Mouse (Mus musculus): ENCODE data around the gene Elane. TPM values are rescaled to one million over a fixed set of nuclear protein-coding genes. Genes with fewer than 3 reads are reported as not detected.
A peak's percentile ranks its signal among the peaks of the same experiment; 100 is the strongest.

The Elane gene
- polyA plus RNA-seq, 1 experiment from 2014 or later, result not detected

DNA sequence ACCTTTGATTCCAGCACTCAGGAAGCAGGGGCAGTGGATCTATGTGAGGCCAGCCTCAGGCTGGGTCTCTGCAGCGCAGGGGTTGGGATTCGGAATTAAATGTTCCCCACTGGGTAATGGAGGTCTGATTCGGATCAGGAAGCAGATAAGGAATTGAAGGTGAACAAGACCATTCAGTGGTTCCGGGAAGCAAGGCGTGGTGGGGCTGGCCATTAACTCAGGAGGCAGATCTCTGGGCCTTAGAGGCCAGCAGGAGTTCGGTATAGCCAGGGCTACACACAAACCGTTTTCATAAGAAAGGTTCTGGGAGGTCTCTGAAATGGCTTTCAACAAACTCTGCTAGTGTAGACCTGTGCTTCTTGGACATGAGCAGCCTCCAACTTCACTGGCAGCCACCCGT, 33.2 kb upstream of the Elane start:
- Histone ChIP-seq H3K4me3 (peak overlapping the region; percentile 100), H3K36me3 (ENCODE audit: poor library complexity, severe bottlenecking) (peaks cover 17% of the 10 kb centered on the region), H3K9me3 (replicated peaks) (no peaks in the 10 kb centered on the region), H3K4me2 (peak overlapping the region; percentile 91), H3K27ac (peak overlapping the region; percentile 100), H3K4me1 (peaks cover 53% of the 10 kb centered on the region), H3K27me3 (no peaks in the 10 kb centered on the region), H3K9ac (peak overlapping the region; percentile 79)
- 19% methylated on average over 8 of the region's 8 CpGs for WGBS
- ATAC-seq, result no peak

DNA sequence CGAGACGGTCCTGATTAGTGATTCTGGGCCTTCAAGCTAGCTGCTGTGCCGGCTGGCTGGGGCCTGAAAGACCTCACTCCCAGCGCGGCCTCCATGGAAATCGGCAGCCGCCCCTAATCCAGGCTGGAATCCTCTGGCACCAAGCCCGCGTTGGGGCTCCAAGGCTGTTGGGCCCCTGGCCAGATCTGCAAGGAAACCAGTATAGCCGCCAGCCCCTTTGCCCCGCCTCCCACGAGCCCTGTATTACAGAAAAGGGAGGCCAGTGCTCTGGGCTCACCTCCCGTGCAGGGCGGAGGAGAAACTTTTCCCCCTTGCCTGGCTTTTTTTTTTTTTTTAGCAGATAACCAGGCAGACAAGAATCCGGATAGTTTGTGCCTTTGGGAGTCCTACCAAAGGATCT, 32.7 kb upstream of the Elane start:
- WGBS, result 0% methylated on average over 15 of the region's 15 CpGs
- peak overlapping the region; percentile 100 for H3K27ac ChIP-seq
- peak overlapping the region; percentile 79 for H3K9ac ChIP-seq
- no peaks in the 10 kb centered on the region for H3K9me3 ChIP-seq (replicated peaks)
- H3K4me3 ChIP-seq, result peak overlapping the region; percentile 100
- no peaks in the 10 kb centered on the region for H3K27me3 ChIP-seq
- H3K4me2 ChIP-seq, result peak overlapping the region; percentile 91
- H3K36me3 ChIP-seq (ENCODE audit: poor library complexity, severe bottlenecking), result peaks cover 22% of the 10 kb centered on the region
- peak; percentile 42 for ATAC-seq
- peaks cover 56% of the 10 kb centered on the region for H3K4me1 ChIP-seq

GRCm38 (mm10) chr10:79853860-79854795, 31.9 kb upstream of the Elane start, which contains the start of gene Ptbp1:
Ptbp1 (plus strand) TSS chr10:79854427.
- H3K27me3 ChIP-seq, result no peaks in the 10 kb centered on the region
- H3K4me3 ChIP-seq, result peak within 1 kb of the TSS; percentile 100
- H3K27ac ChIP-seq, result peak within 1 kb of the TSS; percentile 100
- peaks cover 30% of the 10 kb centered on the region for H3K36me3 ChIP-seq (ENCODE audit: poor library complexity, severe bottlenecking)
- no peaks in the 10 kb centered on the region for H3K9me3 ChIP-seq (replicated peaks)
- peaks cover 64% of the 10 kb centered on the region for H3K4me1 ChIP-seq
- H3K4me2 ChIP-seq, result peak within 1 kb of the TSS; percentile 99
- peak within 1 kb of the TSS; percentile 99 for H3K9ac ChIP-seq
- WGBS, result under 1% methylated on average over 74 of the region's 75 CpGs
- ATAC-seq, result peak; percentile 93

DNA sequence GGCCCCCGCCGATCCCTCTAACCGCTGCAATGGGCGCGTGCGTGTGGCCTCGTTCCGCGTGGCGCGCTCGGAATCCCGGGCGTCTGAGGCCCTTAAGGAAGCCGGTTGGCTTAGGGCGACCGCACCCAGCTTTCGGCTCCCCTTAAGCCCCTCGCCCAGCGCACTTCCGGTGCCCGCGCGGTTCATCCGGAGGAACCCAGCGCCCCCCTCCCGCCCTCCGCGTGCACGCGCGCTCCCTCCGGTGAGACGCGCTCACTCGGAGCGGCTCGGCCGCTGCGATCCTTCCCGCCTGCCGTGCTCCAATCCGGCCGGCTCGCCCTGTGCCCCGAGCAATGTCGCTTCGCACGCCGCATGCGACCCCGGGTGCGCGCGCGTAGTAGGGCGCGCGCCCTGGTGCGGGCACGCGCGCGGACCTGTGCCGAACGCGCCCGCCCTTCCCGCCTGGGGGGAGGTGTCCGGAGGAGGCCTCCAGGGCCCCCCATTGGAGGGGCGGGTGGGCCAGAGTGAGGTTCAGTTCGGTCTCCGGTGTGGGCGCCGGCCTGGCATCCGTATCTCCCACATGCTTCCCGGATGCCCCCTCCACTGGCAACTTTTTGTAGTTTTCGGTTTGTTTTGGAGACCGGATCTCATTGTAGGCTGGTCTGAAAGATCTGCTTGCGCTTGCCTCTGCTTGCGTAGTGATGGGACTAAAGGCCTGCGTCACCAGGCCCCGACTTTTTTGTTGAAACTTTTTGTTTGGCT, 31.1 kb upstream of the Elane start:
- Histone ChIP-seq H3K9ac (peak overlapping the region; percentile 99), H3K4me2 (peak overlapping the region; percentile 99), H3K36me3 (ENCODE audit: poor library complexity, severe bottlenecking) (peaks cover 38% of the 10 kb centered on the region), H3K4me1 (peaks cover 71% of the 10 kb centered on the region), H3K4me3 (peak overlapping the region; percentile 100), H3K27ac (peak overlapping the region; percentile 100), H3K9me3 (replicated peaks) (no peaks in the 10 kb centered on the region), H3K27me3 (no peaks in the 10 kb centered on the region)
- WGBS, result under 1% methylated on average over 82 of the region's 83 CpGs
- peak; percentile 31 for ATAC-seq

- H3K4me3 ChIP-seq, result peak overlapping the region; percentile 100
- peak overlapping the region; percentile 99 for H3K9ac ChIP-seq
- no peaks in the 10 kb centered on the region for H3K27me3 ChIP-seq
- peaks cover 71% of the 10 kb centered on the region for H3K4me1 ChIP-seq
- peaks cover 45% of the 10 kb centered on the region for H3K36me3 ChIP-seq (ENCODE audit: poor library complexity, severe bottlenecking)
- H3K27ac ChIP-seq, result peak overlapping the region; percentile 100
- WGBS, result 3% methylated on average over 10 of the region's 10 CpGs
- H3K9me3 ChIP-seq (replicated peaks), result no peaks in the 10 kb centered on the region
- no peak for ATAC-seq
- peak overlapping the region; percentile 99 for H3K4me2 ChIP-seq
These were observed 30.4 kb upstream of the Elane start for GRCm38 (mm10) chr10:79855558-79856184.

- peak overlapping the region; percentile 99 for H3K9ac ChIP-seq
- peaks cover 51% of the 10 kb centered on the region for H3K36me3 ChIP-seq (ENCODE audit: poor library complexity, severe bottlenecking)
- H3K4me3 ChIP-seq, result peak overlapping the region; percentile 100
- WGBS, result 33% methylated on average over 6 of the region's 6 CpGs
- peaks cover 67% of the 10 kb centered on the region for H3K4me1 ChIP-seq
- no peak for ATAC-seq
- peak overlapping the region; percentile 99 for H3K4me2 ChIP-seq
- H3K27me3 ChIP-seq, result no peaks in the 10 kb centered on the region
- H3K9me3 ChIP-seq (replicated peaks), result no peaks in the 10 kb centered on the region
- peak overlapping the region; percentile 100 for H3K27ac ChIP-seq
These were observed 29.8 kb upstream of the Elane start for GRCm38 (mm10) chr10:79856280-79856679.

DNA sequence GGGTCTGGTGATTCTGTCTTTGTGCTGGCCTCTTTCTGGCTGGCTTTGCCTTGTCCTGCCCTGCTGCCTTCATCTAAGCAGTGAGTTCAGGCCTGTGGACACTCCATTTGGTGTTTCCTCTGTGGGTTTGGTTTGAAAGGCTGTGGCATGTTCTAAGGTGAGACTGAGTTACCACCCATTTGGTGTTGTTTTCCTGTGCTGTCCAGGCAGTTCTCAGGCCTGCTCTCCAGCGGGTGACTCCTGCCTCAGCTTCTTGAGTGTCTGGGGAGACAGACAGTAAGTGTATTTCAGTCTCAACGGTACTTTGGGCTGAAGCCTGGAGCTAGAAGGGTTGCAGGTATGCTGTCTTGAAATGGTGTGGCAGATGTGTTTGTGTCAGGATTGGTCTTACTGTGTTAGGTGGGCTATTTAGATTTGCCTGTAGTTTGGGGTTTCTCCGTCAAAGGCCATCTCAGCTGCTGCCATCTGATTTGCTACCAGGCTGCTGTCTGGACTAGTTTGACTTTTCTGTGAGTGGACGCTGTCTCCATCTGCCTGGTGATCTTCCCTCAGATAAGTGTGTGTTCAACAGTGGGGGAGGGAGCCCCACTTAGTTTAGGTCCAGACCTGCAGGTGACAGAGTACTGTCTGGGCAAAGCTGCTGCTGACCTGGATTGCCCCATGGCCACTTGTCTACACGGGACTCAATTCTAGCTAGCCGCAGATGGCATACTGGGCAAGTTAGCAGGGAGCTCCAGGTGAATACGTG, 29.2 kb upstream of the Elane start:
- Histone ChIP-seq H3K4me1 (peaks cover 61% of the 10 kb centered on the region), H3K9me3 (replicated peaks) (no peaks in the 10 kb centered on the region), H3K9ac (peak overlapping the region; percentile 99), H3K4me3 (peak overlapping the region; percentile 100), H3K27ac (peak overlapping the region; percentile 78), H3K4me2 (peak overlapping the region; percentile 99), H3K36me3 (ENCODE audit: poor library complexity, severe bottlenecking) (peaks cover 57% of the 10 kb centered on the region), H3K27me3 (no peaks in the 10 kb centered on the region)
- ATAC-seq, result no peak
- WGBS, result 58% methylated on average over 7 of the region's 7 CpGs

DNA sequence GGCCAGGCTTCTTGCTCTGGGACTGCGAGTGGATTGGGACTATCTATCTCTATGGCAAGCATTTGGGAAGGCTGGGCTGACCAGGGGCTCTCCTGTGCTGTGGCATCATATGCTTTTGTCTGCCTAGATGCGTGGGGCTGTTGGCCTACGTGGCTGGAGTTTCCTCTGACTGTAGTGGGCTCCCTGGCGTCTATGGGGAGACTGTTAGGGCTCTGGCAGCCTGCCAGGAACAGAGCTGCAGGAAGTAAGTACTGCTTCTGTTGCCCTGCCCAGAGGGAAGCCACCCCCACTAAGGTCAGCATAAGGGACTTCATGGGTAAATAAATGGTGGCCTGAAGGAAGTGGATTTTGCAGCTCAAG, 28.6 kb upstream of the Elane start:
- peak overlapping the region; percentile 78 for H3K27ac ChIP-seq
- H3K4me2 ChIP-seq, result peak overlapping the region; percentile 99
- H3K9ac ChIP-seq, result peak overlapping the region; percentile 99
- peak overlapping the region; percentile 100 for H3K4me3 ChIP-seq
- H3K27me3 ChIP-seq, result no peaks in the 10 kb centered on the region
- WGBS, result 24% methylated on average over 4 of the region's 4 CpGs
- H3K4me1 ChIP-seq, result peaks cover 56% of the 10 kb centered on the region
- peaks cover 63% of the 10 kb centered on the region for H3K36me3 ChIP-seq (ENCODE audit: poor library complexity, severe bottlenecking)
- no peak for ATAC-seq
- no peaks in the 10 kb centered on the region for H3K9me3 ChIP-seq (replicated peaks)

- Histone ChIP-seq H3K27ac (peak overlapping the region; percentile 78), H3K9ac (peak overlapping the region; percentile 99), H3K4me3 (peak overlapping the region; percentile 100), H3K27me3 (no peaks in the 10 kb centered on the region), H3K9me3 (replicated peaks) (no peaks in the 10 kb centered on the region), H3K4me1 (peaks cover 51% of the 10 kb centered on the region), H3K36me3 (ENCODE audit: poor library complexity, severe bottlenecking) (peaks cover 67% of the 10 kb centered on the region), H3K4me2 (peak overlapping the region; percentile 99)
- WGBS, result 82% methylated on average over 2 of the region's 2 CpGs
- ATAC-seq, result no peak
These were observed 28.2 kb upstream of the Elane start for GRCm38 (mm10) chr10:79857894-79858293.

DNA sequence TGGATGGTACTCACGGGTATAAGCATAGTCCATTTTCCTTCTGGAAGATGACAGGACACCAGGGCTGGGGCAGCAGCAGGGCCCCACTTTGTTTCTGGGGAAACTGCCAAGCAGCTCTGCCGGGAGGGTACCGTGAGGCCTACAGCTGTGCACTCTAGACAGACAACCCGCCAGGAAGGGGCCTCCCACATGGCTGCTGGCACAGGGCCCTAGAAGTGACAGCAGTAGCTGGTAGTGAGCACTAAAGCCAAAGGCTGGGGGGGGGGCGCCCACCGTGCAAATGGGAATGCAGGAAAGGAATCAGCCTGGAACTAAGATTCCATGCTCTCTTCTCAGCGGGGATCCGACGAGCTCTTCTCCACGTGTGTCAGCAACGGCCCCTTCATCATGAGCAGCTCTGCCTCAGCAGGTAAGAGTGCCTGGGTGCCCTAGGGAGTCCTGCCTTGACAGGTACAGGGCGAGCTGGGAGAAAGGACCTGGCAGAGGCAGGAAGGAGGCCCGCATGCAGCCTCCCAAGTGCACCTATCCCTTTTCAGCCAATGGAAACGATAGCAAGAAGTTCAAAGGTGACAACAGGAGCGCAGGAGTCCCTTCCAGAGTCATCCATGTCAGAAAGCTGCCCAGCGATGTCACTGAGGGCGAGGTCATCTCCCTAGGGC, 27.5 kb upstream of the Elane start:
- peaks cover 45% of the 10 kb centered on the region for H3K4me1 ChIP-seq
- H3K4me2 ChIP-seq, result peak overlapping the region; percentile 99
- ATAC-seq, result 0 out of 2 replicates have a peak, but pooled peaks have one; percentile 14
- no peaks in the 10 kb centered on the region for H3K9me3 ChIP-seq (replicated peaks)
- peak overlapping the region; percentile 78 for H3K27ac ChIP-seq
- 44% methylated on average over 17 of the region's 17 CpGs for WGBS
- H3K9ac ChIP-seq, result peak overlapping the region; percentile 99; the same call in 1 of the 2 replicates
- peaks cover 74% of the 10 kb centered on the region for H3K36me3 ChIP-seq (ENCODE audit: poor library complexity, severe bottlenecking)
- H3K4me3 ChIP-seq, result peak overlapping the region; percentile 100
- no peaks in the 10 kb centered on the region for H3K27me3 ChIP-seq

DNA sequence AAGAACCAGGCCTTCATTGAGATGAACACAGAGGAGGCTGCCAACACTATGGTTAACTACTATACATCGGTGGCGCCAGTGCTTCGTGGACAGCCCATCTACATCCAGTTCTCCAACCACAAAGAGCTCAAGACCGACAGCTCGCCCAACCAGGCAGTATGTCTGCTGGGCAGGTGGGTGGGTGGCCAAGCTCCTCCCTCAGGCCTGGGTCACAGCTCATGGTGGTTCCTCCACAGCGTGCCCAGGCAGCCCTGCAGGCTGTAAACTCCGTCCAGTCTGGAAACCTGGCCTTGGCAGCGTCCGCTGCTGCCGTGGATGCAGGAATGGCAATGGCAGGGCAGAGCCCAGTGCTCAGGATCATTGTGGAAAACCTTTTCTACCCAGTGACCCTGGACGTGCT, 26.9 kb upstream of the Elane start:
- Histone ChIP-seq H3K36me3 (ENCODE audit: poor library complexity, severe bottlenecking) (peaks cover 79% of the 10 kb centered on the region), H3K9me3 (replicated peaks) (no peaks in the 10 kb centered on the region), H3K9ac (0 out of 2 replicates have a peak overlapping the region, but pooled peaks have one; percentile 9), H3K4me3 (no peak overlapping the region), H3K27ac (peak overlapping the region; percentile 78), H3K4me2 (no peak overlapping the region), H3K27me3 (no peaks in the 10 kb centered on the region), H3K4me1 (peaks cover 45% of the 10 kb centered on the region)
- no peak for ATAC-seq
- 82% methylated on average over 11 of the region's 11 CpGs for WGBS

Data from forebrain, embryonic 13.5 days (tissue).